ENCODE assay signal across 8 mouse cellular contexts in genomic region chr15:99222794-99223584, GRCm38 (mm10). TPM values are rescaled to one million over a fixed set of nuclear protein-coding genes. Genes with fewer than 3 reads are reported as not detected.
DNase-seq lines count a peak whose midpoint lies in the region; ATAC-seq and TF ChIP-seq lines count a peak whose summit lies in the region.

No protein-coding gene starts in this region.

- no peaks in the 10 kb centered on the region for H3K79me2 ChIP-seq in myocyte (ENCODE audit: control insufficient read depth, insufficient read depth)

- peak overlapping the region; percentile 43 for H3K4me3 ChIP-seq in kidney, embryonic 14.5 days (ENCODE audit: low read length)
- peak overlapping the region; percentile 32 for H3K4me3 ChIP-seq in hindbrain, postnatal 0 days (ENCODE audit: low read length)
- peak overlapping the region; percentile 32 for H3K4me3 ChIP-seq in myocyte

- no peaks in the 10 kb centered on the region for H3K9me3 ChIP-seq in kidney, embryonic 14.5 days (ENCODE audit: control insufficient read depth, low read length)
- no peaks in the 10 kb centered on the region for H3K9me3 ChIP-seq in hindbrain, postnatal 0 days (ENCODE audit: low read length)

- WGBS in kidney, embryonic 14.5 days, result 8% methylated on average over 18 of the region's 18 CpGs
- WGBS in hindbrain, postnatal 0 days, result 4% methylated on average over 18 of the region's 18 CpGs

- no peak for DNase-seq in kidney, adult 8-10 months
- peak; percentile 24 for DNase-seq in embryo, embryonic 9.5 days (ENCODE audit: extremely low spot score)
- DNase-seq in hindbrain, postnatal 0 days (ENCODE audit: low spot score), result no peak
- no peak for DNase-seq in thymus, postnatal 36 days
- DNase-seq in left cerebral cortex, postnatal 10 days (ENCODE audit: extremely low spot score in 1 of 2, low spot score in 2 of 2), result no peak
- DNase-seq in kidney, postnatal 10 days, result no peak

- ATAC-seq in kidney, embryonic 14.5 days (ENCODE audit: low FRiP score, low TSS enrichment), result no peak
- ATAC-seq in hindbrain, postnatal 0 days, result no peak

- H3K27ac ChIP-seq in kidney, embryonic 14.5 days (ENCODE audit: low read depth, low read length), result no peak overlapping the region
- no peak overlapping the region for H3K27ac ChIP-seq in hindbrain, postnatal 0 days

- intact Hi-C loops in left cerebral cortex, postnatal 10 days (cut with DNase I), result no loop called here

- TF ChIP-seq CTCF in hindbrain, postnatal 0 days (IDR thresholded peaks at IDR 0.05; ENCODE audit: low read depth), result no peak

- peaks cover 79% of the 10 kb centered on the region for H3K27me3 ChIP-seq in kidney, embryonic 14.5 days (ENCODE audit: control insufficient read depth, insufficient read depth, low read length)
- peaks cover 55% of the 10 kb centered on the region for H3K27me3 ChIP-seq in hindbrain, postnatal 0 days (ENCODE audit: insufficient read depth, low read length)
- peaks cover 84% of the 10 kb centered on the region for H3K27me3 ChIP-seq in myocyte (ENCODE audit: control insufficient read depth, insufficient read depth, insufficient read length)

- no peaks in the 10 kb centered on the region for H3K36me3 ChIP-seq in kidney, embryonic 14.5 days (ENCODE audit: control insufficient read depth, insufficient read depth, low read length)
- H3K36me3 ChIP-seq in hindbrain, postnatal 0 days (ENCODE audit: insufficient read depth, low read length), result no peaks in the 10 kb centered on the region
- H3K36me3 ChIP-seq in myocyte (ENCODE audit: control insufficient read depth, insufficient read depth), result no peaks in the 10 kb centered on the region

- no peak overlapping the region for H3ac ChIP-seq in myocyte (ENCODE audit: control insufficient read depth, insufficient read length)

- no peak for TF ChIP-seq POLR2A in myocyte (IDR thresholded peaks at IDR 0.05; ENCODE audit: insufficient read length, low read depth)

- H3K4me1 ChIP-seq in kidney, embryonic 14.5 days (ENCODE audit: control insufficient read depth, insufficient read depth, low read length), result peaks cover 25% of the 10 kb centered on the region
- H3K4me1 ChIP-seq in hindbrain, postnatal 0 days (ENCODE audit: insufficient read depth, low read length), result peaks cover 11% of the 10 kb centered on the region

- H3K4me2 ChIP-seq in kidney, embryonic 14.5 days (replicated peaks; ENCODE audit: low read depth, low read length), result peak overlapping the region; percentile 60
- peak overlapping the region; percentile 57 for H3K4me2 ChIP-seq in hindbrain, postnatal 0 days (ENCODE audit: low read depth, low read length)
- peak overlapping the region; percentile 100 for H3K4me2 ChIP-seq in myocyte (ENCODE audit: low read depth)

- H3K9ac ChIP-seq in kidney, embryonic 14.5 days (ENCODE audit: low read depth, low read length), result no peak overlapping the region
- no peak overlapping the region for H3K9ac ChIP-seq in hindbrain, postnatal 0 days (replicated peaks; ENCODE audit: low read length)

TF ChIP-seq in myocyte, 11 proteins besides CTCF, POLR2A, EP300 and RAD21:
- TF ChIP-seq MAX (IDR thresholded peaks at IDR 0.05; ENCODE audit: low read depth) (no peak), SRF (IDR thresholded peaks at IDR 0.05; ENCODE audit: control insufficient read depth, insufficient read length, low read depth) (no peak), USF1 (IDR thresholded peaks at IDR 0.05; ENCODE audit: low read depth) (no peak), MYOG (IDR thresholded peaks at IDR 0.05; ENCODE audit: control insufficient read depth in 1 of 3, insufficient read depth in 1 of 3, insufficient read length in 2 of 3, low read depth in 2 of 3) (no peak), TCF12 (IDR thresholded peaks at IDR 0.05; ENCODE audit: insufficient read depth, poor library complexity, severe bottlenecking) (no peak), REST (IDR thresholded peaks at IDR 0.05; ENCODE audit: insufficient read depth, insufficient read length) (no peak), E2F4 (IDR thresholded peaks at IDR 0.05; ENCODE audit: insufficient read depth) (no peak)

RNA-seq across cellular contexts. Expression of gene Kcnh3, which starts 1.7 kb away (rescaled TPM):
- polyA plus RNA-seq in kidney, embryonic 14.5 days (2014; fragmentation: Nextera tagmentation; extraction: Ambion mirVana), result 0.46 and 1.4 TPM in 2 replicates
- total RNA-seq in hindbrain, postnatal 0 days (2014; rRNA removed), result 1.8 and 3.6 TPM in 2 replicates
- polyA plus RNA-seq in hindbrain, postnatal 0 days (2015; fragmentation: Nextera tagmentation; extraction: Ambion mirVana), result 0.91 and 1.2 TPM in 2 replicates
- 0.17 TPM for polyA plus RNA-seq in myocyte (2012; fragmentation: generic; extraction: Trizol)
- 100 to 1,000 TPM; 132 to 134 TPM for total RNA-seq in left cerebral cortex, postnatal 10 days (2021)

RNA-seq across cellular contexts. Expression of gene Mcrs1, which starts 28.8 kb away (rescaled TPM):
- polyA plus RNA-seq in kidney, embryonic 14.5 days (2014; fragmentation: Nextera tagmentation; extraction: Ambion mirVana), result 180 and 182 TPM in 2 replicates
- 228 and 229 TPM in 2 replicates for total RNA-seq in hindbrain, postnatal 0 days (2014; rRNA removed)
- 199 and 206 TPM in 2 replicates for polyA plus RNA-seq in hindbrain, postnatal 0 days (2015; fragmentation: Nextera tagmentation; extraction: Ambion mirVana)
- 99.1 TPM for polyA plus RNA-seq in myocyte (2012; fragmentation: generic; extraction: Trizol)
- total RNA-seq in left cerebral cortex, postnatal 10 days (2021), result 100 to 1,000 TPM; 116 to 127 TPM
